Mouse (Mus musculus) spleen, postnatal 4 days (tissue): ENCODE measurements around the gene Cxcl15.
"Not testable (repeated sequence)": the region's sequence is repeated elsewhere in the genome, so short reads cannot be mapped to it uniquely, and the experiment has no call there.

Source experiments
- DNase-seq, 2 experiments: peaks; one replicate each; pipeline ENCODE4 v3.0.0; 2022; ENCODE audit warnings: low spot score in 2 of 2

The Cxcl15 gene

DNA sequence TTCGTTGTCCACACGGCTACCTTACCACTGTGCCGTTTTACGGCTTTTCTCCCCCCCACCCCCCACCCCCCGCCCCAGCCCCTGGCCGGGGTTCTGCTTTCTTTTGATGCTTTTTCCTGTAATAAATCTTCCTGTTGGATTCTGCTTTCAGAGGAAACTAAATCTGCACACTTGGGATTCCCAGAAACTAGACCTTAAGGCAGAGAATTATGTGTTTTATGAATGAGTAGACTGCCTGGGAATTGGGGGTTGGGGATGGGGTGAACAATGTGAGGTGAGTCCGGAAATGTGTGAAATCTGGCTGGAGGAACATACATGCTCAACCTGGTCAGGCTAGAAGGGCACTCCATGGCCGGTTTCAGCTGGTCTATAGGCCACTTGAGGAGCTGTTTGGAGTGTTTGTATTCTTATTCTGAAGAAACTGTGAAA is 4.2 kb upstream of the Cxcl15 start:
- DNase-seq = no peak

DNA sequence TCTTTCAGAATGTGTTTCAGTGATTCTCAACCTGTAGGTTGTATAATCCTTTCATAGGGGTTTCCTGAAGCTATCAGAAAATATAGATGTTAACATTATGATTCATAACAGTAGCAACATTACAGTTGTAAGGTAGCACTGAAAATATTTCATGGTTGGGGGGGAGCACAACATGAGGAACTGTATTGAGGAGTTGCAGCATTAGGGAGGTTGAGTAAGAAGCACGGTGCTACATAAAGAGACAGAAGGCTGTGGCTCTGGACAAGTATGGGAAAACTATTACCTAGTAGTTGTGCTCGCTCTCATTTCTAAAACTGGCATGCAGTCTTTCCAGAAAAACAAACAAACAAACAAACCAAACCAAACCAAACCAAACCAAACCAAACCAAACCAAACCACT is 1.1 kb downstream of the Cxcl15 start:
- not testable (repeated sequence) for DNase-seq

DNA sequence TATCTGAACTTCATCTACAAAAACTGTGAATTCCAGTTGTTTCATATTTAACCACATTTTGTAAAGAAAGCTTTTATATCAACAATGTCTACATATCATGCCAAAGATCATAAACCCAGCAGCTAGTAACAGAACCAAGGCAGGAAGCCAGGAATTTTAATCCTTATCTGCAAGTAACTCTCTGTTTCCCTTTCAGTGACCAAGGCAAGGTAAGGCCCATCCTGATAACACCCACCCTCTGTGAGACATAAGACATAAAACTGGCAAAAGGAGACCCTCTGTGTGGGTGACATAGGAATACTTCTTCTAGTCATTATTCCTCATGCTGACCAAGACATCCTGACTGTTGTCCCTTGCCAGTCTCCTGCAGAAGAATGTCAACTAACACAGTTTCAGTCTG is 10.2 kb downstream of the Cxcl15 start:
- no peak for DNase-seq

DNA sequence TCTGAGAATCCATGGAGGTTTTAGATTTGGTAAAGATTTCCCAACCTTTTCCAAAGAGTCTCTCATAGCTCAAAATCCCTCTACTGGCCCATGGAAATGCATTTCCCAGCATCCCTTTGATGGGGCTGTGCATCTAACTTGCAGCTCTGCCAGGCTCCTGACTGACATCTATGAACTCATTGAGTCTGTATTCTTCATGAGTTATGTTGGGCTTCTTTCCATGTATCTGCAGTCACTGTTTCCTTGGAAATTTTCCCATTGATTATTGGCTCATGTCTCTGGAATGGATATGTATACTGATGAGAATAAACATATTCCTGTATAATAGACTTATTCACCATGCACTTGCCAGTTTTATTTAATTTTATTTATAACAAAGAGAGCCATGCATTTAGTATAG is 11.7 kb downstream of the Cxcl15 start:
- no peak for DNase-seq

DNA sequence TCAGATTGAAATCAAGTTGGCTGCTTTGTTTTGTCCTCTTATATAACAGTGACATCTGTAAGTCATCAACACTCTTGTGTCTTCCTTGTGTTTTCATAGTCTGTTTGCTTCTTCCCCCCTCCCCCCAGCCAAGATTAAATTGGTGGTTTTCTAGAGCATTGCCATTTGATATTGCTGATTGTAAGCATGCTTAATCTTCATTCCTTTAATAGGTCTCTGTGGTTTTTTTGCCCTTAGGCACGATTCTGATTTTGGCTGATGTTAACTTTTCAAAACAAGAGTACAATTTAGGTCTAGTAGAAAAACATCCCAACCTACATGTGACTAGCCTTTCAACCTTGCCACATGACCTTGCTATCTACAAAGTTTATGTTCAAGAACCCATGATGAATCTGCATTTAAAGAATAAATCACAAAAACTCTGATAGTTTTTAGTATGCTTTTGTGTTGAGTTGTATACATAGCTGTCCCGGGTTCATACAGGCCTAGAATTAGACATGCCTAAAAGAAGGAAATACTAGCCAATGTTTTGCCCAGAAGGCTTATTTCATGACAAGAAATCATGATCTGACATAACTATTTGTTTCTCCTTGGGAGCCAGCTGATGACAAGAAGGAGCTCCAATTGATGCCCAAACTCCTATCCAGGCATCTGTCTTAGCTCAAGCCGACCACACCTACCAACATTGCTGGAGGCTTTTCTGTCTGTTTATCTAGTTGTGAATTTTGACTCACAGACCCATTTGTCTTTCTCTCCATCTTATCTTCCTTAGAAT is 13.0 kb downstream of the Cxcl15 start:
- no peak for DNase-seq

GRCm38 (mm10) chr5:90819756-90820155 is 25.4 kb downstream of the Cxcl15 start:
- no peak for DNase-seq

DNA sequence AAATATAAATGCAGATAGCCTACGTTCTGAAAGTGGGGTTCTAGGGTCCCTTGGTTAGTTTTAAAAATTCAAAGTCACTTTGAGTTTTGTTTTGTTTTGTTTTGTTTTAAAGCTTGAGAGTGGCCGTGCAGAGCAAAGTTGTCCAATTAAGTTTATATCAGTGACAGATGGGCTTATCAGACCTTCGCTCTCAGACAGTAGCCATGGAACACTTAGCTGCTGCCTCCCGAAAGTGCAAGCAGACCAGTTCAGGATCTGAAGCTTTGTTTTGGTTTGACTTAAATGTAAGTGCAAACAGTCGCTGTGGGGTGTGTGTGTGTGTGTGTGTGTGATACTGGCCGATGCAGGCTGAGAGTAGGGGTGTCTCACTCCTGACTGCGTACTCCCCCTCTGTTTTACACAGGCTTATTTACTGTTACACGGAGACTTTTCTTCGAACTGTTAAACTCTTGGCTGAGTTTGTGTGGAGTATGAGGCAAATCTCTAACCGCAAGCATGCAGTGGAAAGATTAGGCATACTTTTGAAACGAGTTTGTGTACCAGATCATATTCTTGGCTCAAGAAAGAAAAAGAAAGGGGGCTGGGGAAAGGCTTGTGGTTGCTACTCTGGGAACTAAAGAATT is 37.9 kb downstream of the Cxcl15 start:
- no peak for DNase-seq

DNA sequence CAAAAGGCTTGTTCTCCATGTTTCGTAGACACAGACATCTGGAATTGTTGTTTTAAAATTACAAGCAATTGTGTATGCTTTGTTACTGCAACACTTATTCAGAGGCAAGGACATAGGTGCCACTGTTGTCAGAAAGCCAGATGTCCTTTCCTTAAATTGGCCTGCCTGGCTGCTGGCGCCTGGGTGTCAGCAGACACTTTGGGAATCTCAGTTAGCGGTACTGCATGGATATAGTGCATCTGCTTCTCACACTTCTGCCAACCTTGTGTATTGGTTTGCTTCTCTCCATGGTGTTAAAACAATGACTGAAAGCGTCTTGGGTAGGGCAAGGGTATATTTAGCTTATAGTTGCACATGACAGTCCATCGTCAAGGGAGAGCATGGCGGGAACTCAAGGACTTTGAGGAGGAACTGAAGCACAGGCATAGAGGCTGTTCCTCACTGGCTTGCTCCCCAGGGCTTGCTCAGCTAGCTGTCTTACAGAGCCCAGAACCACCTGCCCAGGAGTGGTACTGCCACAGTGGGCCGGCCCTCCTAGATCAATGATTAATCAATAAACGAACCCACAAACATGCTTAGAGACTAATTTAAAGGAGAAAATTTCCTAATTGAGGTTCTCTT is 38.5 kb downstream of the Cxcl15 start:
- DNase-seq = no peak

DNA sequence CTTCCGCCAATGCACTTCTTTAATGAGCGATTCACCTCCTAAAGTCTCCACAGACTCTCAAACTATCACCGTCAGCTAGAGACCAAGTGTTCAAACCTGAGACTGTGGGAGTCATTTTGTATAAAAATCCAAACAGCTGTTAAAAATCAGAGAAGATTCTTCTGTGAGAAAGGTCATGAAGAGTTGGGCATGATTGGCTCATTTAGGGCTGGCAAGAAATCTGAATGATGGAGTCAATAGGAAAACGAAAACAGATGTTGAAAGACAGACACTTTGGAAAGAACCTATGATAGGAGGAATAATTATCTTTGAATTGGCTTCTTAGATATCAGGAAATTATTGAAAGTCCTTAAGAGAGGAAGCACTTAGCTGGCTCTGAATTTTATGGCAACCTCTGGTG is 40.1 kb downstream of the Cxcl15 start:
- no peak for DNase-seq

GRCm38 (mm10) chr5:90838582-90838981 is 44.2 kb downstream of the Cxcl15 start:
- DNase-seq = no peak

- DNase-seq = no peak
Measured at GRCm38 (mm10) chr5:90840902-90841869, 46.9 kb downstream of the Cxcl15 start.

DNA sequence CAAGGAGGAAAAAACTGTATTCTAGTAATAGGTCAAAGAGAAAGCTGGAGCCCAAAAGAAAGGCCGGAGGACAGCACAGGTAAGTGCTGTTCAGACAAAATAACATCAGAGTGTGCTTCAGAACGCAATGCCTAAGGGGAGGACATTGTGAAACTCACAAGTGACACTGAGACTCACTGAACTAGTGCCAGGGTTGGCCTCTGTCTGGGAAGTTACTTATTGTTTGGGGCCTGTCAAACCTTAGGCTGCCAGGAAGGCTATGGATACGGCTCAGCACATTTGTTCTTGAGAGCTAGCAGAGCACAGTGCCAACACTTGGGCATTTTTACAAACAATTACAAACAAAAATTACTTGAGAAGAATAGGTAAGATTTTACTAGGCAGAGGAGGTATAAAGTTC is 49.6 kb downstream of the Cxcl15 start:
- DNase-seq = no peak

DNA sequence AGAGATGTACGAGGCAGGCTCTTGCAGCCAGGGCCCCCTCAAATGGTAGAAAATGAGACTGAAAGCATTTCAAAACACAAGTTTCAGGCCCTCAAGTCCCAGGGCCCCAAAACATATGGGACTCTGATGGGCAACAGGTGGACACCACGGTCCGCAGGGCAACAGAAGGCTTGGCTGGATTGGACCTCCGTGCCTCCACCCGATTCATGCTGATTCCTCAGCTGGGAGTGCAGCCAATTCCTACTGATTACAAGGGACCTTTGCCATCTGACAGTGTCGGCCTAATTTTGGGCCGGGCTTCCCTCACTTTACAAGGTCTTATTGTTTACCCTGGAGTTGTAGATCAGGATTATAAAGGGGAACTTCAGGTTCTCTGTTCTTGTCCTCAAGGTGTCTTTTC is 55.8 kb downstream of the Cxcl15 start:
- DNase-seq = not testable (repeated sequence)

DNA sequence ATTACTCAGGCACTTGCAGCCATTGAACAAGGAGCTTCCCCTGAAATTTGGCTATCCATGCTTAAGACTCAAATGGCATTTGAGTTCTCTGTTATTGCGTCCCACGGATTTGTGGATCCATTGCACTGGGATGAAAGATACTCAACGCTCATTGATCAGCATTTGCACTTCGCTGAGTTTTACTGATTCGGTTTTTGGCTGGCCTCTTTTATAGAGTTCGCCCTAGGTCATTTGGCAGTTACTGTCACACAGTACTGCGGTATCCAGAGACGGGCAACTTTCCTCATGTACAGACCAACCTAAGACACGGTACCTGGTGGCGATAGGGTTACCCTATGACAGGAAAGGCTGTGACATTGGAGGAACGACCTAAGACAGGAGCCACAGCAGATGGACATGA is 57.1 kb downstream of the Cxcl15 start:
- DNase-seq = not testable (repeated sequence)
